Mouse (Mus musculus): ENCODE measurements around the gene Dmrt3. TPM values are rescaled to one million over a fixed set of nuclear protein-coding genes. Genes with fewer than 3 reads are reported as not detected.

Gene Dmrt3
- polyA plus RNA-seq, 1 experiment from 2014 or later = 1.8 TPM

DNA sequence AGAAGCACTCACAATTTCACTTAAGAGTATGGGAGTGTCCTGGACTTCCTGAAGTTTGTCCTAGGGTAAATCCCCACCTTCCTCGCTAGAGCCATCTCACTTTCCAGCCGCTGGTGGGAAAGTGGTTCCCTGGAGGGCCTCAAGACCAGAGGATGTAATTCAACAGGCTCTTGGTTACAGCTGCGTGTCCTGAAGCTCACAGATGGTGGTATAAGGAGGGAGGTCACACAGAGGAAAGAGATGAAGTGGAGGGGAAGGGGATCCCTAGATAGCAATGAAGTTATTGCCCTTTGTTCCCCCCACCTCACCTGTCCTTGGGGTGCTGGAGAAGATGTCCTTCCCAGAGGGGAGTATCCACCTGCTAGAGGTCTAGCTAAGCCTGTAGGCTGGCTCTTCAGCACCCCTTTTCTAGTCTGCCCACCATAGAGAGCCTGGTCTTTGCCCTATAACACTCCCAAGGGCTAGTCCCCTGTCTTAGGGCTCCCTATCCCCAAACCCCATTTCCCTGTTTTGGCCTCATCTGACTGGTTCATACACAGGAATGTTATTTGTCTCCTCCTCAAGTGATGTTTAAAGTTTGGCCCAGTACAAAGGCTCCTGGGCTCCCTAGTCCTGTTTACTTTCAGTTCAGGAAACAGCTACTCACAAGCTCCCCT, 59.6 kb downstream of the Dmrt3 start:
- Histone ChIP-seq H3K4me3 (no peak overlapping the region), H3K27ac (no peak overlapping the region), H3K27me3 (peaks cover 100% of the 10 kb centered on the region), H3K9me3 (no peaks in the 10 kb centered on the region), H3K36me3 (no peaks in the 10 kb centered on the region), H3K9ac (no peak overlapping the region), H3K4me1 (peaks cover 37% of the 10 kb centered on the region), H3K4me2 (no peak overlapping the region)
- ATAC-seq (ENCODE audit: insufficient number of reproducible peaks, insufficient read depth, low FRiP score, low TSS enrichment, low read depth) = no peak
- 6% methylated on average over 3 of the region's 3 CpGs for WGBS

DNA sequence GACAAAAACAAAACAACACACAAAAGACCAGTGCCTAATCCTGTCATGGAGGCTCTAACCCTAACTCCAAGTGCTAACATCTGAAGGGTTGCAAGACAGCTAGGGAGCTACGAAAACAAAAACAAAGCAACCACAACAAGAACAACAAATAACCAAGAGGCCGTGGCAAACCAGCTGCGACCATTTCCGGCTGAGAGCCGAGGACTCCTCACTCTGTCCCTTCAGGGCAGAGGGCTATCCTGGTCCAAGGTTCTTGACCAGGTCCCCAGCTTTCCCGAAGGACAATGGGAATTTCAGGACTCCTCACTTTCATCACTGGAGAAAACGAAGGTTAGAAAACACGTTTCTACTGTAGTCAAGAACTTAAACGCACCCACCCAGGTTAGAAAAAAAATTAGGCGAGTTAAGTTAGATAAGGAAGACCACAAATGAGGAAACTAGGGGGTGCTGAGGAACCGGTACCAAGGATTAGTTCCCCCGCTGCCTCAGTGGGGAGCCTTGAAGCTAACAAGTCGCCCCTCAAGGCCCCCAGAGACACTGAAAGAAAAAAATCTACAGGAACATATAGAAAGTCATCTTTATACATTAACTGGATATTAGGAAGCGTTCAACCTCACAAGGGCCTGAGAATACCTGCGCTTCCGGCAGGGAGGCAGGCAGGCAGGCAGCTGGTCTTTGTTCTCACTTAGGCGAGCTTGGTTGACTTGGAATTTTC, 60.6 kb downstream of the Dmrt3 start:
- Histone ChIP-seq H3K4me2 (peak overlapping the region; percentile 75), H3K36me3 (no peaks in the 10 kb centered on the region), H3K4me1 (peaks cover 32% of the 10 kb centered on the region), H3K9me3 (no peaks in the 10 kb centered on the region), H3K9ac (no peak overlapping the region), H3K27me3 (peaks cover 100% of the 10 kb centered on the region), H3K27ac (no peak overlapping the region), H3K4me3 (peak overlapping the region; percentile 2; the same call in 1 of the 2 replicates)
- 2% methylated on average over 17 of the region's 17 CpGs for WGBS
- ATAC-seq (ENCODE audit: insufficient number of reproducible peaks, insufficient read depth, low FRiP score, low TSS enrichment, low read depth) = no peak

DNA sequence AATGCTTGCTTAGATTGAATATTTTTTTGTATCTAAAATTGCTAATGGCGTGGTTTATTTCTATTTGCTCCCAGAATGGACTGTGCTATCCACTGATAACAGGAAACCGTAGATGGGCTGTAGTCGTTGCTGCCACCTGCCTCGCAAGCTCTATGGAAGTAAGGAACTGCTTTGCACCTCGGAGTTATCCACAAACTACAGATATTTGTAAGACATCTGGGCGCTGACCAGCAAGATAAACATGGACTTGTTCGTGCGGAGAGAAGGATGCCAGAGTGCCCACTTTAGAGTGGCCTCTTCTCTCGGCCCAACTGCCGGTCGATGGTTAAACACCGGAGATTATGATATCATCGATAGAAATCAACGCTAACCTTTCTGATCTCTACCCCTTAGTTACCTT, 61.6 kb downstream of the Dmrt3 start:
- H3K9me3 ChIP-seq = no peaks in the 10 kb centered on the region
- peak overlapping the region; percentile 75 for H3K4me2 ChIP-seq
- H3K36me3 ChIP-seq = no peaks in the 10 kb centered on the region
- under 1% methylated on average over 14 of the region's 14 CpGs for WGBS
- H3K4me3 ChIP-seq = peak overlapping the region; percentile 49
- ATAC-seq (ENCODE audit: insufficient number of reproducible peaks, insufficient read depth, low FRiP score, low TSS enrichment, low read depth) = no peak
- H3K9ac ChIP-seq = peak overlapping the region; percentile 65
- H3K4me1 ChIP-seq = peaks cover 26% of the 10 kb centered on the region
- no peak overlapping the region for H3K27ac ChIP-seq
- H3K27me3 ChIP-seq = peaks cover 100% of the 10 kb centered on the region

DNA sequence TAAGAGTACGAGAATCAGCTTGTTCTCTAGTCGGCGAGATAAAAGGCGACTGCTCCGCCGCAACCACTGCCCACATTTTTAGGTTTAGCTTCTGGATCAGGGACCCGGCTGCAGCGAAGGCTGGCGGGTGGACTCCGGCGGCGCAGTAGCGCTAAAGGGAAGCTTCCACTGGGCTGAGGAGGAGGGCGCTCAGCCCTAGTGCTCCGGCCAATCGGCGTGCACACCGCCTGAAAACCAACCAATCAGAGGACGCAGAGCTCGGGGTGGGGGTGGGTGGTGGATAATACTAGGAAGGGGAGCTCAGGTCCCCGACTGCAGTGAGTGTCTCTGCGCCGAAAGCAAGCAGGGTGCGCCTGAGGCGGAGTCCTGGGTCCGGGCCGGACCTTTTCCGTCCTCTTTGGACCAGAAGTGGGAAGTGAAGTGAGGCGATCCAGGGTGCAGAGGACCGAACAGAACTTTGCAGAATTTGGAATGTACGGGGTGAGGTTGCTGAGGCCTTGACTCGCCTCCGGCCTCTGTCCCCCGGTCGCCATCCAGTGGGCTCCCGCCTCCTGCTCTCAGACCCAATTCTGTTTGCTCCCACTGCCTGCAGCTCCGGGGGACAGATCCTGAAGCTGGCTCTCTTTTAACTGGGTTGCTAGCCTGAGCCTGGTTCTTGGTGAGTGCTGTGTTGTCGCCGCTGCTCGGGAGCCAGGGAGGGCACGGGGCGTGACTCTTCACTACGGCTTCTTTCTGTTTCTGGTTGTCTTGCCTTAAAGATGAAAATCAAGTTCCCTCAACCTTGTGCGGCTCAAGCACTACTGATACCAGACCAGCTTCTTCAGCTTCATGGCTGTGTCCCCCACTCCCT, 62.2 kb downstream of the Dmrt3 start, which contains the start of gene Dmrt2:
Gene Dmrt2 (plus strand): TSS at position 311 of the 850 bp plus-strand sequence.
- Histone ChIP-seq H3K36me3 (no peaks in the 10 kb centered on the region), H3K4me3 (peak within 1 kb of the TSS; percentile 49), H3K27me3 (peaks cover 99% of the 10 kb centered on the region), H3K9me3 (no peaks in the 10 kb centered on the region), H3K27ac (no peak within 1 kb of the TSS), H3K9ac (peak within 1 kb of the TSS; percentile 70), H3K4me1 (peaks cover 26% of the 10 kb centered on the region), H3K4me2 (peak within 1 kb of the TSS; percentile 75)
- under 1% methylated on average over 44 of the region's 44 CpGs for WGBS
- ATAC-seq (ENCODE audit: insufficient number of reproducible peaks, insufficient read depth, low FRiP score, low TSS enrichment, low read depth) = peak; percentile 90

Other genes starting within 250 kb of the Dmrt3 start
- 0.20 and 0.36 TPM in 2 replicates for gene Dmrt1, start 104.7 kb upstream of the Dmrt3 start, polyA plus RNA-seq (2015; fragmentation: Nextera tagmentation; extraction: Ambion mirVana)
- gene Dmrt2, start 62.1 kb downstream of the Dmrt3 start, polyA plus RNA-seq (2015; fragmentation: Nextera tagmentation; extraction: Ambion mirVana) = 8.7 and 11.5 TPM in 2 replicates